Mouse (Mus musculus) liver, embryonic 15.5 days (tissue): Measurements from ENCODE around the gene 2010111I01Rik. TPM values are rescaled to one million over a fixed set of nuclear protein-coding genes. Genes with fewer than 3 reads are reported as not detected.
"Not testable (repeated sequence)": the region's sequence is repeated elsewhere in the genome, so short reads cannot be mapped to it uniquely, and the experiment has no call there.

ENCODE experiments used
- ATAC-seq: fragments of 200-750 bp; cut with Nextera tagmentation; 2 replicates; pipeline ENCODE4 v1.8.0; 2017; ENCODE audit warnings: moderate number of reproducible peaks, mild to moderate bottlenecking, moderate library complexity; ENCODE audit not compliant: insufficient read depth
- H3K27ac ChIP-seq: fragments of 300-500 bp; sonication (generic); replicated peaks from 2 replicates; pipeline ENCODE4 v1.5.1; 2015; ENCODE audit warnings: mild to moderate bottlenecking, inconsistent platforms
- H3K27me3 ChIP-seq: fragments of 300-500 bp; sonication (generic); 2 replicates; pipeline ENCODE4 v1.6.1; 2015; ENCODE audit warnings: mild to moderate bottlenecking, inconsistent platforms
- H3K36me3 ChIP-seq: fragments of 300-500 bp; sonication (generic); replicated peaks from 2 replicates; pipeline ENCODE4 v1.6.1; 2015; ENCODE audit warnings: moderate library complexity, mild to moderate bottlenecking, inconsistent platforms
- H3K4me1 ChIP-seq: fragments of 300-500 bp; sonication (generic); replicated peaks from 2 replicates; pipeline ENCODE4 v1.6.1; 2015; ENCODE audit warnings: inconsistent platforms
- H3K4me2 ChIP-seq: fragments of 300-500 bp; sonication (generic); 2 replicates; pipeline ENCODE4 v1.6.1; 2015; ENCODE audit warnings: moderate library complexity, mild to moderate bottlenecking, inconsistent platforms
- H3K4me3 ChIP-seq: fragments of 300-500 bp; sonication (generic); replicated peaks from 2 replicates; pipeline ENCODE4 v1.5.1; 2015; ENCODE audit warnings: mild to moderate bottlenecking, inconsistent platforms
- H3K9ac ChIP-seq: fragments of 300-500 bp; sonication (generic); 2 replicates; pipeline ENCODE4 v1.6.1; 2015; ENCODE audit warnings: moderate library complexity, mild to moderate bottlenecking, inconsistent platforms
- H3K9me3 ChIP-seq: fragments of 300-500 bp; sonication (generic); replicated peaks from 2 replicates; pipeline ENCODE4 v1.6.1; 2016; ENCODE audit warnings: inconsistent platforms
- WGBS: fragments of 180-500 bp; shearing (Covaris S2); methylation state at CpG from one replicate; pipeline ENCODE4 v1.1.7; 2015; ENCODE audit warnings: mixed read lengths; ENCODE audit not compliant: insufficient replicate concordance; 5-methylcytosine and 5-hydroxymethylcytosine counted together
- polyA plus RNA-seq: library from polyadenylated mRNA; unstranded; fragments of >200 nt; fragmentation: Nextera tagmentation; extraction: Ambion mirVana; gene quantifications from 2 replicates; pipeline ENCODE4 v1.2.1, GENCODE M21; 2015

The 2010111I01Rik gene
- polyA plus RNA-seq, 1 experiment from 2014 or later, result 14.6 TPM

DNA sequence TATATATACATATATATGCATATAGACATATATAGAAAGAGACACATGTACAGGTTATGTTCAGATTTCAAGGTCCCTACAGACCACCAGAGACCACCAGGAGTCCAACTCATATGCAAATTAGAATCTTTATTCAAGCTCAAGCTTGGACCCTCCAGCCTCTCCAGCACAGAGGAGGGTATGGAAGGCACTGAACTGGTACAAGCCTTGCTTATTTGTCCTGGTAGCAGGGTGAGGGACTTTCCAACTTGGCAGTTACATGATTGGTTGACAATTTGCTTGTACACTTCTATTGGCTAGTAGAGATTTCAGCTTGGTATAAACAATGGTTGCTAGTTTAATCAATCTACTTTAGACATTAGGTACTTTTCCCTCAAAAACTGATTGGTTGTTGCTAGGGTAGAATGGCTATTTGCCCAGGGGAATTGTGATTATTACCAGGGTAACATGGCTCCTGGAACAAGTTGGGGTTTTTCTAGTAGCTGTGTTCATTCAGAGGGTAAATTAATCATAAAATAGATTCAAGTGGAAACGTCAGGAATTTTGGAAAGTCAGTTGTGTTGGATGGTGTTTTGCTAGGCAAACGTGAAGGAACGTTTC is 25.3 kb downstream of the 2010111I01Rik start:
- H3K36me3 ChIP-seq, result no peaks in the 10 kb centered on the region
- WGBS, result 55% methylated on average over 3 of the region's 3 CpGs
- no peaks in the 10 kb centered on the region for H3K4me1 ChIP-seq
- H3K27me3 ChIP-seq, result no peaks in the 10 kb centered on the region
- no peaks in the 10 kb centered on the region for H3K9me3 ChIP-seq
- H3K4me2 ChIP-seq, result no peak overlapping the region
- no peak overlapping the region for H3K27ac ChIP-seq
- no peak for ATAC-seq
- no peak overlapping the region for H3K9ac ChIP-seq
- H3K4me3 ChIP-seq, result no peak overlapping the region

DNA sequence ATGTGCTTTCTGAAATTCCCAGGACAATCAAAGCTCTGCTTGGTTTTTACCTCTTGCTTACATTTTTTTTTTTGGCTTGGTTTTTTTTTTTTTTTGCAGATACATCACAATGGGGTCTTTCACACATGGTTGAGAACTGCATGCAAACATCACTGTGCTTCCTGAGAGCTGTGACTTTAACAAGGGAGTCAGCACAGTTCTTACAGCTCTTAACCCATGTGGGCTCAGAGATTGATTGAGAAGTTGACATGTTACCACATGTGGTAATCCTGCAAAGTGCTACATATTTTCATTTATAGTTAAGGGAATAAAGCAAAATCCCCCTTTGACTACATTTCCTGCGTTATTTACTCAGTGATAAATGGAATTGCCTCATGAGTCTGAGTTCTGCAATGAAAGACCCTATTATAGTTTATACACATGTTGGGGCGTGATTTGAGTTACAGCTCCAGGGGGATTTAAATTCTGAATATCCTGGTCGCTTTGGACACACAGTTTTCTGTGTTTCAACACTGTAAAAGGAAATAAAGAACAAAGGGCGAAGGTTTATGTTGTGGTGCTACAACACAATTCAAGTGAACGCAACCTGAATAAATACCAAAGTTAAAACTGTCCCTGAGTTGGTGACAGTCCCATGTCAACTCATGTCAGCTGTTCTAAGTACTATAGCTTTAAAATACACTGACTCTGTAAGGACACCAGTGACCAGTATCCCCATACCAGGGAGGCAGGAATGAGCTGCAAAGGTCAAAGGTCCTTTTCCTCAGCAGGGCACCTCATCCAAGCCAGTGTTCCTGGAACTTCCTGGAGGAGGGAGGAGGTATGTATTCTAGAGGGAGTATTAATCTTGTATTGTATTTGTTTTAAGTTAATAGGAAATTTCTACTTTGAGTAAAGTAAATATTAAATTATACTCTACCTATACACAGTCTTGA is 29.1 kb downstream of the 2010111I01Rik start:
- Histone ChIP-seq H3K9ac (no peak overlapping the region), H3K4me1 (no peaks in the 10 kb centered on the region), H3K27me3 (no peaks in the 10 kb centered on the region), H3K27ac (no peak overlapping the region), H3K36me3 (no peaks in the 10 kb centered on the region), H3K4me2 (no peak overlapping the region), H3K4me3 (no peak overlapping the region), H3K9me3 (no peaks in the 10 kb centered on the region)
- 66% methylated on average over 5 of the region's 5 CpGs for WGBS
- ATAC-seq, result no peak

DNA sequence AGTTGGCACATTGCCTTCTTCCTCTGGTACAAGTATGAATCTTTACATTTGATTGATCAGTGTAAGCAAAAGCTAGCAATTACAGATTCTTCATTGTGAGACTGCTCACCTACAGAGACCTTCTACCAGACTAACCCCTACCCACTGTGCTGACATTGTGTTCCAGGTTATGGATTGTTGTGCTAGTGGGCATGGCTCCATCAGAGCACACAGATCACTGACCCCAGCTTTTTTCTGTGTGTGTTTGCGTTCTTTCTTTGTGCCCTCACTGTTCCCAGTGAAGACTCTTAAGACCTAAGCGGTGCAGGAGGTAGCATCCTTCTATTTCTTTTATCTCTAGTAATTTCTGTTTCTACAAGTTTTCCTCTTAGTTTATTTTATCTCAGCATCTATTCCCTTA is 32.1 kb downstream of the 2010111I01Rik start:
- 72% methylated on average over 2 of the region's 2 CpGs for WGBS
- no peaks in the 10 kb centered on the region for H3K9me3 ChIP-seq
- no peaks in the 10 kb centered on the region for H3K27me3 ChIP-seq
- H3K4me1 ChIP-seq, result no peaks in the 10 kb centered on the region
- H3K4me3 ChIP-seq, result no peak overlapping the region
- H3K4me2 ChIP-seq, result no peak overlapping the region
- no peak for ATAC-seq
- no peaks in the 10 kb centered on the region for H3K36me3 ChIP-seq
- H3K27ac ChIP-seq, result no peak overlapping the region
- no peak overlapping the region for H3K9ac ChIP-seq

DNA sequence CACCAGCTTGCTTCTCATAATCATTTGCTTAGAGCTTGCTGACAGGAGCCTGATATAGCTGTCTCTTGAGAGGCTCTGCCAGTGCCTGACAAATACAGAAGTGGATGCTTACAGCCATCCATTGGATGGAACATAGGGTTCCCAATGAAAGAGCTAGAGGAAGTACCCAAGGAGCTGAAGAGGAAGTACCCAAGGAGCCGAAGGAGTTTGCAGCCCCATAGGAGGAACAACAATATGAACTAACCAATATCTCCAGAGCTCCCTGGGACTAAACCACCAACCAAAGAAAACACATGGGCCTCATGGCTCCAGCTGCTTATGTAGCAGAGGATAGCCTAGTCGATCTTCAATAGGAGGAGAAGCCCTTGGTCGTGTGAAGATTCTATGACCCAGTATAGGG is 42.8 kb downstream of the 2010111I01Rik start:
- H3K36me3 ChIP-seq, H3K4me2 ChIP-seq, H3K27me3 ChIP-seq, H3K9ac ChIP-seq, H3K27ac ChIP-seq, H3K4me3 ChIP-seq, H3K4me1 ChIP-seq, ATAC-seq, H3K9me3 ChIP-seq: not testable (repeated sequence)
- WGBS, result 49% methylated on average over 3 of the region's 3 CpGs

DNA sequence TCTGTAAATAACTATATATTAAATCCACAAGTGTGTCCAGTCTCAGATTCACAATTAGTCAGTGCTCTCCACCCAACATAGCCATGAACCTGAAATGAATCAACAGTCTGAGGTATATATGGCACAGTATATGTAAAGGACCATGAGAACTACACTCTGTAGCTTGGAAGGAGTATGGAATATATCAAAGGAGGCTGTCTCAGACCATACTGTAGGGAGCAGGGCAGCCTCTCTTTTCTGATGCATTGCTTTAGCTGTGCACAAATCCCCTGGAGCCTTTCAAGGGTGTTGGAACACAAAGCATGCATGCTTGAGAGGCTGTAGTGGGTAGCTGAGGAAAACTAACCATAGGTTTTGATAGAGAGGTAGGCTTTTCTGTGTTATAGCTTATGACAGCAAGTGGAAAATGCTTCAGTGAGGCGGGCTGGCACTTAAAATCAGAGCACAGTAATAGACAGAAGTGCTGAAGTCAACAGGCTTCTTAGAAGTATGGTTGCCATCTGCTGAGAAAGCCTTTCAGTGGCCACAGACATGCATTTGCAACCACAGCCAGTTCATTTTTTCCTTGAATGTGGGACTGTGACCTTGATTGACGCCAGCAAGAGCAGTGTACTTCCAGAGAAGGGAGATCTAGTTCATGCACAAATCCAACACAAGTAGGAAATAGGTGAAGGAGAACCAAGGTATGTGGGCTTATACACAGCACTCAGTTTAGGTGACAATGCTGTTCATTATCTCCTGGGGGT is 45.8 kb downstream of the 2010111I01Rik start:
- no peak for ATAC-seq
- Histone ChIP-seq H3K36me3 (no peaks in the 10 kb centered on the region), H3K4me3 (no peak overlapping the region), H3K27ac (no peak overlapping the region), H3K27me3 (no peaks in the 10 kb centered on the region), H3K4me2 (no peak overlapping the region), H3K9ac (no peak overlapping the region), H3K9me3 (no peaks in the 10 kb centered on the region), H3K4me1 (no peaks in the 10 kb centered on the region)
- WGBS, result 53% methylated on average over 2 of the region's 2 CpGs

DNA sequence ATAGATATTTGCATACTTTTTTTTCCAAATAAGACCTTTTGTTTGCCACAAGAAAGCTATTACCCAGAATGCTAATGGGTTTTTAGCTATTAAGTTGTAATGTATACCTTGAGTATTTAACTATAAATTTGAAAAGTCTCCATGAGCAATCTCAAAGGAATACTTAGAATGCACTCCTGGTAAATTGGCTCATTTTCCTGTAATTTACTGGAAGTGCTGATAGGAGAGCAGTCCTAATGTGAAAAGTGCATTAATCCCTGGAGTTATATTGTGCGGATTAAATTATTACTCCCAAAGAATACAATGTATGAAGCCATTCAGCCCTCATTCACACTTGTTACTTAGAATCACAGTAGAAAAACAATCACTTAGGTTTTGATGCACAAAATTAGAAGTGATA is 49.7 kb downstream of the 2010111I01Rik start:
- H3K9me3 ChIP-seq, result no peaks in the 10 kb centered on the region
- no peaks in the 10 kb centered on the region for H3K27me3 ChIP-seq
- no peak overlapping the region for H3K9ac ChIP-seq
- H3K36me3 ChIP-seq, result no peaks in the 10 kb centered on the region
- H3K27ac ChIP-seq, result no peak overlapping the region
- H3K4me2 ChIP-seq, result no peak overlapping the region
- H3K4me1 ChIP-seq, result no peaks in the 10 kb centered on the region
- WGBS, result 74% methylated on average over 1 of the region's 1 CpGs
- no peak for ATAC-seq
- no peak overlapping the region for H3K4me3 ChIP-seq

DNA sequence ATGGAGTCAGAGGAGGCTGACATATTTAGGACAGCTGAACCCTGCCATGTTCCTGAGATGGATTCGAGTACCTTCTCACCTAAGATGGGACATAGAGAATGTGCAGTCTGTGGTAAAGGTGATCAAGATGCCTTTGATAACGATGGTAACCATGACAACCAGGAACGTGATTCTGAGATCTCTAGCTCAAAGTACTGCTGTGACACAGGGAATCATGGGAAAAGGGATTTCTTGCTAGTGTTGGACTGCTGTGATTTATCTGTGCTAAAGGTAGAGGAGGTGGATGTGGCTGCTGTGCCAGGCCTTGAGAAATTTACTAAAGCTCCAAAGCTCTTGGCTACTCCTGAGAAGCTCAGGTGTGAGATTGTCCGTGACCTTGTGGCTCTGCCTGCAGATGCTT is 50.7 kb downstream of the 2010111I01Rik start:
- Histone ChIP-seq H3K27me3 (no peaks in the 10 kb centered on the region), H3K27ac (no peak overlapping the region), H3K9ac (no peak overlapping the region), H3K4me2 (no peak overlapping the region), H3K4me3 (no peak overlapping the region), H3K36me3 (no peaks in the 10 kb centered on the region), H3K4me1 (no peaks in the 10 kb centered on the region), H3K9me3 (no peaks in the 10 kb centered on the region)
- WGBS, result 63% methylated on average over 4 of the region's 4 CpGs
- no peak for ATAC-seq

DNA sequence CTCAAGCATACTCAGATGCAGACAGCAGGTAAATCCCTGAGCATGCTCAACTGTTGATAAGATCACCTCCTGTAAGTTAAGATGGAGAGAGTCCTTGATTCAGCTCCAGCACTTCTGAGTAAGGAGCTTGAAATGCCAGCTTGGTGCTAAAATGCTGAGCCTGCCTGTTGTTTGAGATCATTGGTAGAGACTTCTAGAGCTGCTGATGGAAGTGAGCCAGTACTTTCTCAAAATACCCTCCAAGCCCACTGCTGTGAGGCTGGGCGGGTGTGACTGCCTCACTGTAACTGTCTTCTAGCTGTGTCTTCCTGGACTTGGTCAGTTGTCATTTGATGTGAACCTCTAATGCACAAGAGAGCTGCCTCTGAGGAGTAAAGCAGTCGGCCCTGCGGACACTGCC is 51.4 kb downstream of the 2010111I01Rik start:
- H3K27ac ChIP-seq, result no peak overlapping the region
- ATAC-seq, result no peak
- H3K9ac ChIP-seq, result no peak overlapping the region
- H3K4me2 ChIP-seq, result no peak overlapping the region
- H3K4me1 ChIP-seq, result no peaks in the 10 kb centered on the region
- WGBS, result 68% methylated on average over 3 of the region's 3 CpGs
- no peaks in the 10 kb centered on the region for H3K27me3 ChIP-seq
- H3K4me3 ChIP-seq, result no peak overlapping the region
- H3K9me3 ChIP-seq, result no peaks in the 10 kb centered on the region
- no peaks in the 10 kb centered on the region for H3K36me3 ChIP-seq

DNA sequence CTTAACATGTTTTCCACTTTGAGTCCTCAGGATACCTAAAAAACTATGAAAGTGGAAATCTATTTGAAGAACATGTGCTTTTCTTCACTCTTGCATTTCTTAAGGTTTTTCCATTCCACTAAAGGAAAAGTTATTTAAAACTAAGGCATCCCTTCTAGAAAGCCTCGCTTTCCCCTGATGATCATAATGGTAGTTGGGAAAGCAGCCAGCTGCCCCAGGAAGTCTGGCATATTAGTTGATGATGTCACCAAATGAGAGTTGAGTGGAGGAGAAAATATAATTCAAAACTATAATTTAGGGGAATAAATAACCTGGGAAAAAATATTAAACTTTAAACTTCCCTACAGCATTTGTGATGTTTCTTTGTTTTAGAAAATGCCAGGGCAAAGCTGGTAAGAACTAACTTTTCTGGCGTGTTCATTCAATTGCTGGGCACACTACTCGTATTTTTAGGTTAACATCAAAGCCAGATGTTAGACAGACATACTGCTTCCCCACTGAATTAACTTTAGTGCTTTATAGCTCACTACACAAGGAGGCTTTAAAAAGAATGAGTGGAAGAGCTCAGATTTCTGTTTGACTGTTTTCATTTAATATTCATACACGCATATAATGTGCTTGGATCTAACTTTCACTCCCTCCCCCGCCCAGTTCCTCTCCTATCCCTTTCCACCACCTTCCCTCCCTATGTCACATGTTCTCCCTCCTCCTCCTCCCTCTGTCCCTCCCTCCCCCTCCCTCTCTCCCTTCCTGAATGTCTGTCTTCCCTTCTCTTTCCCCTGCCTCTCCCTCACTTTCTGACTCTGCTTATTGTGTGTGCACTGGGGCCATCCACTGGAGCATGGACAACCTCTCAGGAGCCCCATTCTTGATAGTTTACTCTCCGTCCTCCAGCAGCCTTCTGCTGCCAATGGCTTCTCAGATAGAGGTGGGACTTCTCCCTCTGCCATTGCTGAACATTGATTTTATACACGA is 58.8 kb downstream of the 2010111I01Rik start:
- no peak overlapping the region for H3K4me3 ChIP-seq
- ATAC-seq, result no peak
- 60% methylated on average over 7 of the region's 7 CpGs for WGBS
- no peaks in the 10 kb centered on the region for H3K9me3 ChIP-seq
- H3K9ac ChIP-seq, result no peak overlapping the region
- no peaks in the 10 kb centered on the region for H3K4me1 ChIP-seq
- no peak overlapping the region for H3K27ac ChIP-seq
- H3K4me2 ChIP-seq, result no peak overlapping the region
- no peaks in the 10 kb centered on the region for H3K36me3 ChIP-seq
- no peaks in the 10 kb centered on the region for H3K27me3 ChIP-seq

DNA sequence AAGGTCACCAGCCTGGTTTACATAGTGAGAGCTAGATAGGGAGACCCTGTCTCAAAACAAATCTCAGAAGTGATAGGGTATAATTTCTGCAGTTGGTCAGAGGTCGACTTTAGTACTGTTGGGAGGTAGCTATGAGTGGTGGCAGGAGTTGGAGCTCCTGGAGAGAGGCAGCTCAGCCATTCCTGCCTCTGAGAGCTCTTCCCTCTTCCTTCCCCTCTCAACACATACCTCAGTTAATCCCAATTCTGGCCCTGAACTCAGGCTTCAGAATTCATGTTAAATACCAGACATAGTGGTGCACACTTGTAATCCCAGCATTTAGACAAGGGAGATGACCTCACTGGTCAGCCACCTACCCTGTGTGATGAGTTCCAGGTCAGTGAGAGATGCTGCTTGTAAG is 65.3 kb downstream of the 2010111I01Rik start:
- H3K27ac ChIP-seq, result no peak overlapping the region
- WGBS, result 33% methylated on average over 1 of the region's 1 CpGs
- H3K9me3 ChIP-seq, result no peaks in the 10 kb centered on the region
- no peak overlapping the region for H3K9ac ChIP-seq
- no peak for ATAC-seq
- H3K4me3 ChIP-seq, result no peak overlapping the region
- no peaks in the 10 kb centered on the region for H3K27me3 ChIP-seq
- no peaks in the 10 kb centered on the region for H3K36me3 ChIP-seq
- H3K4me1 ChIP-seq, result no peaks in the 10 kb centered on the region
- H3K4me2 ChIP-seq, result no peak overlapping the region
